Mouse (Mus musculus): Measurements from ENCODE around the gene Dhtkd1. TPM values are rescaled to one million over a fixed set of nuclear protein-coding genes. Genes with fewer than 3 reads are reported as not detected.
A peak's percentile ranks its signal among the peaks of the same experiment; 100 is the strongest.

The Dhtkd1 gene
- polyA plus RNA-seq, 1 experiment from 2014 or later = 1.8 TPM

DNA sequence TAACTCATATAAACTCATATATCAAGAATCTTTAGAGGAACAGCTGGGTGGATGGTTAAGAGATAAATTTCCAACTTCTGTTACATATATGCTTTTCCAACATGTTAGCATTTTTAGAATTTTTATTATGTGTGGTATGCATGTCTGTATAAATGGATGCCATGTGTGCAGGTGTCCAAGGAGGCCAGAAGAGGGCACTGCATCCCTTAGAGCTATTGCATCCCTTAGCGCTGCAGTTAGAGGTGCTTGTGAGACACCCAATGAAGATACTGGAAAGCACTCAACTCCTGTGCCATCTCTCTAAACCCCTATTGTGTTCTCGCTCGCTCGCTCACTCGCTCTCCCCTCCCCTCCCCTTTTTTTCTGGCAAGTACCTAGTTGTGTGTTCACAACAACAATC is 42.4 kb downstream of the Dhtkd1 start:
- no peaks in the 10 kb centered on the region for H3K4me1 ChIP-seq (replicated peaks; ENCODE audit: insufficient read depth, low read length)
- no peak overlapping the region for H3K9ac ChIP-seq (ENCODE audit: low read depth, low read length)
- H3K4me3 ChIP-seq (replicated peaks; ENCODE audit: low read depth, low read length) = no peak overlapping the region
- no peaks in the 10 kb centered on the region for H3K36me3 ChIP-seq (ENCODE audit: insufficient read depth, low read length)
- 77% methylated on average over 5 of the region's 5 CpGs for WGBS
- no peak for ATAC-seq (replicated peaks; ENCODE audit: low FRiP score, low read depth)
- peak; percentile 78 for TF ChIP-seq CTCF (IDR thresholded peaks at IDR 0.05; ENCODE audit: low read depth)
- H3K9me3 ChIP-seq (replicated peaks; ENCODE audit: low read length) = no peaks in the 10 kb centered on the region
- no peak overlapping the region for H3K4me2 ChIP-seq (ENCODE audit: low read length)
- DNase-seq (ENCODE audit: low spot score) = peak; percentile 64
- no peak overlapping the region for H3K27ac ChIP-seq
- no peaks in the 10 kb centered on the region for H3K27me3 ChIP-seq (ENCODE audit: insufficient read depth, low read length)

DNA sequence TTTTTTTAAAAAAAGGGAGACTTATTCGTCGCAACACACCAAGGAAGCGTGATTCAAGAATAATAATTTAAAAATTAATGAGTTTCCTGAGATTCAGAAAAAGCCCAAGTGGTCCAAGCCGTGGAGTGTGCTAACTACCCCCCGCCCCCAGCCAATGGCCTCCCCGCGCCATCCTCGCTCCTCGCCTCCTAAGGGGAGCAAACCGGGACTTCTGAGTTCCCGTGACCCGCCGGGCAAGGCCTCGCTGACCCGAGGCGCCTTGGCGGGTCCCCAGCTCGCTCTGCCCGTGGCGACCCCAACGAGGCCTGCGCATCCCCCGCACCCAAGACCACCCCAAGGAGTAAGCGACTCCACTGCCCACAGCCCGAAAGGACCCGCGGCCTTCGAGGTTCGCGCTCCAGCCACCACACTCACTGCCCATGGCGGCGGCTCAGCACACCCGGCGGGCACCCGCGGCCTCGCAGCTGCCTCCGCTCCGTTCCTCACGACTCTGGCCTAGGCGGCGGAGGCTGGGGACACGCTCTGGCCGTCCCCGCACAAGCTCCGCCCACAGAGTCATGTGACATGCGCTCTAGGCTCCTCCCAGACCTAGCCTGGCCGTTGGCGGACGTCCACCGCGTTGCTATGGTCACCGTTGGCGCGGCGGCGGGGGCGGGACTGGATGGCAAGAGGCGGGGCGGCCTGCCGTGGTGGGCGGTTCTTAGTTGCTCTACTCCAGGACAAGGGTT is 47.6 kb downstream of the Dhtkd1 start, which contains the start of gene Sec61a2:
TSS of gene Sec61a2 (minus strand) at position 590 of the 728 bp plus-strand sequence.
- Histone ChIP-seq H3K27me3 (ENCODE audit: insufficient read depth, low read length) (no peaks in the 10 kb centered on the region), H3K9ac (ENCODE audit: low read depth, low read length) (peak within 1 kb of the TSS; percentile 88), H3K4me1 (replicated peaks; ENCODE audit: insufficient read depth, low read length) (peaks cover 5% of the 10 kb centered on the region; the same call in 1 of the 2 replicates), H3K4me3 (replicated peaks; ENCODE audit: low read depth, low read length) (peak within 1 kb of the TSS; percentile 67), H3K9me3 (replicated peaks; ENCODE audit: low read length) (no peaks in the 10 kb centered on the region), H3K4me2 (ENCODE audit: low read length) (peak within 1 kb of the TSS; percentile 76), H3K36me3 (ENCODE audit: insufficient read depth, low read length) (0 out of 2 replicates have a peak, but pooled peaks cover 5% of the 10 kb centered on the region), H3K27ac (peak within 1 kb of the TSS; percentile 86)
- ATAC-seq (replicated peaks; ENCODE audit: low FRiP score, low read depth) (peak; percentile 98), DNase-seq (ENCODE audit: low spot score) (peak; percentile 98)
- TF ChIP-seq CTCF (IDR thresholded peaks at IDR 0.05; ENCODE audit: low read depth) = no peak
- 1% methylated on average over 59 of the region's 62 CpGs for WGBS

DNA sequence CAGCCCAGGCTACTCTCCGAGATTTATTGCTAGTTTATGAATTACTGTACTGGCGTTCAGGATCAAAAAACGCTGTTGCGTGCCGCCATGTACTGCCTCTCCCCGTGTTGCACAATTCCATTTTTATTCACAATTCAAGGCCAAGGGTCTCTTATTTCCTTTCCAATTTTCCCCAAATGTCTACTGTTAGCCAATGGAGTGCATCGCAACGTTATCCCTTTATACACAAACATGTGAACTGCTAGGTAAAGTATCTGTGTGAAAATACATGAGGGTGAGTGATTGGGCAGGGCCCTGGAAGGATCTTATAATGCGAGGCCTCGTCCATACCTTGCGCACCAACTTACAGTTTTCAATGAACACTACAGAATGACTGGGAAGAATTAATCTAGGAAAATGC is 48.3 kb downstream of the Dhtkd1 start:
- H3K4me1 ChIP-seq (replicated peaks; ENCODE audit: insufficient read depth, low read length) = peaks cover 5% of the 10 kb centered on the region; the same call in 1 of the 2 replicates
- 0 out of 2 replicates have a peak, but pooled peaks cover 5% of the 10 kb centered on the region for H3K36me3 ChIP-seq (ENCODE audit: insufficient read depth, low read length)
- peak overlapping the region; percentile 6; the same call in 1 of the 2 replicates for H3K27ac ChIP-seq
- no peaks in the 10 kb centered on the region for H3K9me3 ChIP-seq (replicated peaks; ENCODE audit: low read length)
- peak; percentile 34 for DNase-seq (ENCODE audit: low spot score)
- H3K4me3 ChIP-seq (replicated peaks; ENCODE audit: low read depth, low read length) = peak overlapping the region; percentile 67
- 14% methylated on average over 11 of the region's 11 CpGs for WGBS
- no peaks in the 10 kb centered on the region for H3K27me3 ChIP-seq (ENCODE audit: insufficient read depth, low read length)
- ATAC-seq (replicated peaks; ENCODE audit: low FRiP score, low read depth) = no peak
- TF ChIP-seq CTCF (IDR thresholded peaks at IDR 0.05; ENCODE audit: low read depth) = no peak
- peak overlapping the region; percentile 76 for H3K4me2 ChIP-seq (ENCODE audit: low read length)
- peak overlapping the region; percentile 88 for H3K9ac ChIP-seq (ENCODE audit: low read depth, low read length)

DNA sequence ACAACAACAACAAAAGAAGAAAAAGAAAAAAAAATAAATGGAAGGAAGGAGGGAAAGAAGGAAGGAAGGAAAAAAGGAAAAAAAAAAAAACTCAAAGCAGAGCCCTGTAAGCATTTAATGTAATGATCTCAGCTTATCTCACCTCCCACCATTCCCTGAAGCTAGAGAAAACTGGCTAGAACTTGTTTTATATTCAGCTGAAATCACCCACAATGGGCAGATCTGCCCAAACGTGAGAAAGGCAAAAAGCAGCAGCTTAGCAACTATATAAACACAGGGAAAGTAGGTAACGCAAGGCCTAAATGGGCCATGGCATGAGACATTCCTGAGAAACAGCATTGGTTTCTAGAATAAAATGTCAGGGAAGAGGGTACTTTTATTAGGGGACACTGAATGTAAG is 53.2 kb downstream of the Dhtkd1 start:
- no peak overlapping the region for H3K9ac ChIP-seq (ENCODE audit: low read depth, low read length)
- no peak overlapping the region for H3K4me2 ChIP-seq (ENCODE audit: low read length)
- no peaks in the 10 kb centered on the region for H3K9me3 ChIP-seq (replicated peaks; ENCODE audit: low read length)
- H3K27me3 ChIP-seq (ENCODE audit: insufficient read depth, low read length) = no peaks in the 10 kb centered on the region
- peaks cover 27% of the 10 kb centered on the region for H3K36me3 ChIP-seq (ENCODE audit: insufficient read depth, low read length)
- H3K27ac ChIP-seq = no peak overlapping the region
- 66% methylated on average over 2 of the region's 2 CpGs for WGBS
- ATAC-seq (replicated peaks; ENCODE audit: low FRiP score, low read depth) (no peak), DNase-seq (ENCODE audit: low spot score) (no peak)
- H3K4me1 ChIP-seq (replicated peaks; ENCODE audit: insufficient read depth, low read length) = peaks cover 4% of the 10 kb centered on the region; the same call in 1 of the 2 replicates
- TF ChIP-seq CTCF (IDR thresholded peaks at IDR 0.05; ENCODE audit: low read depth) = no peak
- no peak overlapping the region for H3K4me3 ChIP-seq (replicated peaks; ENCODE audit: low read depth, low read length)

DNA sequence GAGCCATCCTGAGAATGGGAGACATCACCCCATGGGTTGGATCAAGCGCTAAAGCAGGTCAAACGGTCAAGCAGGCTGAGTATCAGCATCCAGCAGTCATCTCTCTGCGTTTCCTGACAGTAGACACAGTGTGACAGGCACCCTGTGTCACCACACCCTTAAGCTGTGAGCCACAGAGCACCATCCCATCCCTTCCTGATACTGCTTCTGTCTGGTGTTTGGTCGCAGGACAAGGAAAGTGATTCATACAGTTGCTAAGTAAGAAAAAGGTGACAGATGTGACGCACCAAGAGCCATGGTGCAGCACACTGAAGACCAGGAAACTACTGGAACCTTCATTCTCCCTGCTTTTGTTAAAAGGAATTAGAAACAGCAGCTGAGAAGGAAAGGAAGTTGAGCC is 53.7 kb downstream of the Dhtkd1 start:
- DNase-seq (ENCODE audit: low spot score) = no peak
- peaks cover 29% of the 10 kb centered on the region for H3K36me3 ChIP-seq (ENCODE audit: insufficient read depth, low read length)
- no peak overlapping the region for H3K27ac ChIP-seq
- H3K4me2 ChIP-seq (ENCODE audit: low read length) = no peak overlapping the region
- H3K27me3 ChIP-seq (ENCODE audit: insufficient read depth, low read length) = no peaks in the 10 kb centered on the region
- no peak for TF ChIP-seq CTCF (IDR thresholded peaks at IDR 0.05; ENCODE audit: low read depth)
- H3K9me3 ChIP-seq (replicated peaks; ENCODE audit: low read length) = no peaks in the 10 kb centered on the region
- no peaks in the 10 kb centered on the region for H3K4me1 ChIP-seq (replicated peaks; ENCODE audit: insufficient read depth, low read length)
- WGBS = 82% methylated on average over 5 of the region's 5 CpGs
- no peak overlapping the region for H3K4me3 ChIP-seq (replicated peaks; ENCODE audit: low read depth, low read length)
- no peak overlapping the region for H3K9ac ChIP-seq (ENCODE audit: low read depth, low read length)
- ATAC-seq (replicated peaks; ENCODE audit: low FRiP score, low read depth) = no peak

DNA sequence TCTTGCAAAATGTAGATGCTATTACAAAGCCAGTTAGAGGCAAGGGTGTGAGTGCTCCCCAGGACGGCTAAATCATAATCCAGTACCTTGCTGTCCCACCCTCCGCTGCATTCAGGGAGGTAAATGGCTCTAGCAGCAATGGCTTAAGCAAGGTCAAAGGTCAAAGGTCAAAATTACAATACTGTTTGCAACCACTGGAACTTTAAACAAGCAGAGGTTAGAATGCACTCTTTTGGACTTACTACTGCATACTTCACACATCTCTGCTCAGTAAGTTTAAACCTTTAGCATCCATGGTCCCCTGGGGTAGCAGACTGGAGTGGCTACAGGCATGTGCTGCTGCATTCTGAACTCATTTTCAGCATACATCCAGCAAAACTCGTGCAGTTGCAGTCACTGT is 65.1 kb downstream of the Dhtkd1 start:
- ATAC-seq (replicated peaks; ENCODE audit: low FRiP score, low read depth) (no peak), DNase-seq (ENCODE audit: low spot score) (no peak)
- 73% methylated on average over 3 of the region's 3 CpGs for WGBS
- no peaks in the 10 kb centered on the region for H3K27me3 ChIP-seq (ENCODE audit: insufficient read depth, low read length)
- no peaks in the 10 kb centered on the region for H3K4me1 ChIP-seq (replicated peaks; ENCODE audit: insufficient read depth, low read length)
- H3K9ac ChIP-seq (ENCODE audit: low read depth, low read length) = no peak overlapping the region
- no peak overlapping the region for H3K27ac ChIP-seq
- peaks cover 48% of the 10 kb centered on the region for H3K36me3 ChIP-seq (ENCODE audit: insufficient read depth, low read length)
- H3K9me3 ChIP-seq (replicated peaks; ENCODE audit: low read length) = no peaks in the 10 kb centered on the region
- H3K4me3 ChIP-seq (replicated peaks; ENCODE audit: low read depth, low read length) = no peak overlapping the region
- H3K4me2 ChIP-seq (ENCODE audit: low read length) = no peak overlapping the region
- TF ChIP-seq CTCF (IDR thresholded peaks at IDR 0.05; ENCODE audit: low read depth) = no peak
